Mouse (Mus musculus): ENCODE data around the gene Fto. TPM values are rescaled to one million over a fixed set of nuclear protein-coding genes. Genes with fewer than 3 reads are reported as not detected.

Fto gene
- total RNA-seq, 2 experiments from 2014 or later: 81.7 to 85.5 TPM

- intact Hi-C loops (cut with DNase I): no loop called here
- H3K27ac ChIP-seq: no peak overlapping the region
- no peak for DNase-seq
- no peak overlapping the region for H3K4me3 ChIP-seq
- no peak for TF ChIP-seq CTCF (IDR thresholded peaks at IDR 0.05)
Measured at GRCm38 (mm10) chr8:91648776-91649175, 335.5 kb downstream of the Fto start.

GRCm38 (mm10) chr8:91653561-91653960 is 340.2 kb downstream of the Fto start:
- Histone ChIP-seq H3K27ac (peak overlapping the region; percentile 3; the same call in 1 of the 2 replicates), H3K4me3 (no peak overlapping the region)
- intact Hi-C loops (cut with DNase I): no loop called here
- DNase-seq: no peak
- no peak for TF ChIP-seq CTCF (IDR thresholded peaks at IDR 0.05)

GRCm38 (mm10) chr8:91657381-91657780 is 344.1 kb downstream of the Fto start:
- H3K27ac ChIP-seq: no peak overlapping the region
- no peak overlapping the region for H3K4me3 ChIP-seq
- intact Hi-C loops (cut with DNase I): no loop called here
- no peak for DNase-seq
- TF ChIP-seq CTCF (IDR thresholded peaks at IDR 0.05): no peak

GRCm38 (mm10) chr8:91660879-91661278 is 347.6 kb downstream of the Fto start:
- DNase-seq: no peak
- H3K27ac ChIP-seq: no peak overlapping the region
- no peak overlapping the region for H3K4me3 ChIP-seq
- intact Hi-C loops (cut with DNase I): no loop called here
- TF ChIP-seq CTCF (IDR thresholded peaks at IDR 0.05): no peak

- no peak for TF ChIP-seq CTCF (IDR thresholded peaks at IDR 0.05)
- H3K4me3 ChIP-seq: no peak overlapping the region
- H3K27ac ChIP-seq: no peak overlapping the region
- intact Hi-C loops (cut with DNase I): no loop called here
- DNase-seq: no peak
Measured at GRCm38 (mm10) chr8:91669461-91670071, 356.2 kb downstream of the Fto start.

GRCm38 (mm10) chr8:91676928-91677327 is 363.6 kb downstream of the Fto start:
- H3K27ac ChIP-seq: no peak overlapping the region
- DNase-seq: no peak
- no peak overlapping the region for H3K4me3 ChIP-seq
- TF ChIP-seq CTCF (IDR thresholded peaks at IDR 0.05): no peak
- intact Hi-C loops (cut with DNase I): no loop called here

GRCm38 (mm10) chr8:91679451-91679850 is 366.1 kb downstream of the Fto start:
- no peak for TF ChIP-seq CTCF (IDR thresholded peaks at IDR 0.05)
- Histone ChIP-seq H3K4me3 (no peak overlapping the region), H3K27ac (no peak overlapping the region)
- no peak for DNase-seq
- intact Hi-C loops (cut with DNase I): no loop called here

GRCm38 (mm10) chr8:91680125-91680524 is 366.8 kb downstream of the Fto start:
- TF ChIP-seq CTCF (IDR thresholded peaks at IDR 0.05): no peak
- DNase-seq: no peak
- no peak overlapping the region for H3K4me3 ChIP-seq
- intact Hi-C loops (cut with DNase I): no loop called here
- no peak overlapping the region for H3K27ac ChIP-seq

GRCm38 (mm10) chr8:91684596-91685317 is 371.4 kb downstream of the Fto start:
- intact Hi-C loops (cut with DNase I): no loop called here
- DNase-seq: no peak
- Histone ChIP-seq H3K4me3 (no peak overlapping the region), H3K27ac (no peak overlapping the region)
- no peak for TF ChIP-seq CTCF (IDR thresholded peaks at IDR 0.05)

GRCm38 (mm10) chr8:91685408-91685807 is 372.1 kb downstream of the Fto start:
- peak; percentile 29 for DNase-seq
- H3K27ac ChIP-seq: no peak overlapping the region
- intact Hi-C loops (cut with DNase I): no loop called here
- TF ChIP-seq CTCF (IDR thresholded peaks at IDR 0.05): peak; percentile 30; the same call in 1 of the 2 replicates
- H3K4me3 ChIP-seq: no peak overlapping the region

- H3K27ac ChIP-seq: no peak overlapping the region
- no peak overlapping the region for H3K4me3 ChIP-seq
- no peak for DNase-seq
- intact Hi-C loops (cut with DNase I): no loop called here
- no peak for TF ChIP-seq CTCF (IDR thresholded peaks at IDR 0.05)
Measured at GRCm38 (mm10) chr8:91692056-91692721, 378.9 kb downstream of the Fto start.

GRCm38 (mm10) chr8:91706533-91706932 is 393.2 kb downstream of the Fto start:
- intact Hi-C loops (cut with DNase I): no loop called here

GRCm38 (mm10) chr8:91708661-91709060 is 395.3 kb downstream of the Fto start:
- no peak overlapping the region for H3K4me3 ChIP-seq
- intact Hi-C loops (cut with DNase I): no loop called here
- TF ChIP-seq CTCF (IDR thresholded peaks at IDR 0.05): no peak
- no peak overlapping the region for H3K27ac ChIP-seq
- DNase-seq: no peak

More at GRCm38 (mm10) chr8:91706533-91706932, 393.2 kb downstream of the Fto start:
- no peak overlapping the region for H3K4me3 ChIP-seq
- no peak for DNase-seq
- no peak overlapping the region for H3K27ac ChIP-seq
- TF ChIP-seq CTCF (IDR thresholded peaks at IDR 0.05): no peak

Data from gastrocnemius, adult 2 months (tissue).